Mouse (Mus musculus): ENCODE data around the gene Flvcr2. TPM values are rescaled to one million over a fixed set of nuclear protein-coding genes. Genes with fewer than 3 reads are reported as not detected.
"Not testable (repeated sequence)": the region's sequence is repeated elsewhere in the genome, so short reads cannot be mapped to it uniquely, and the experiment has no call there.

Gene Flvcr2
- total RNA-seq (2014; rRNA removed) (4.8 and 5.5 TPM in 2 replicates), polyA plus RNA-seq (2015; fragmentation: Nextera tagmentation; extraction: Ambion mirVana) (3.9 and 4.2 TPM in 2 replicates)

GRCm38 (mm10) chr12:85745827-85746695 is at the start of gene Flvcr2:
Gene Flvcr2, plus strand, starts transcription at chr12:85746539.
- no peak within 1 kb of the TSS for H3K27ac ChIP-seq (ENCODE audit: low read depth, low read length)
- H3K27me3 ChIP-seq (ENCODE audit: insufficient read depth, low read length): peaks cover 14% of the 10 kb centered on the region
- no peaks in the 10 kb centered on the region for H3K9me3 ChIP-seq (ENCODE audit: low read length)
- peak within 1 kb of the TSS; percentile 40 for H3K4me3 ChIP-seq (ENCODE audit: low read depth, low read length)
- under 1% methylated on average over 46 of the region's 51 CpGs for WGBS
- H3K9ac ChIP-seq (replicated peaks; ENCODE audit: low read length, poor library complexity, severe bottlenecking): no peak within 1 kb of the TSS; the same call in 1 of the 2 replicates
- H3K4me2 ChIP-seq (ENCODE audit: low read depth, low read length, poor library complexity, severe bottlenecking): peak within 1 kb of the TSS; percentile 83
- H3K36me3 ChIP-seq (ENCODE audit: insufficient read depth, low read length): no peaks in the 10 kb centered on the region
- peak; percentile 84 for DNase-seq (ENCODE audit: low spot score)
- TF ChIP-seq CTCF (IDR thresholded peaks at IDR 0.05): peak; percentile 81
- ATAC-seq (ENCODE audit: low FRiP score): peak; percentile 78
- no peaks in the 10 kb centered on the region; the same call in 1 of the 2 replicates for H3K4me1 ChIP-seq (ENCODE audit: insufficient read depth, low read length)

- not testable (repeated sequence) for H3K27ac ChIP-seq (ENCODE audit: low read depth, low read length); H3K36me3 ChIP-seq (ENCODE audit: insufficient read depth, low read length); H3K9me3 ChIP-seq (ENCODE audit: low read length); H3K4me1 ChIP-seq (ENCODE audit: insufficient read depth, low read length); H3K27me3 ChIP-seq (ENCODE audit: insufficient read depth, low read length); DNase-seq (ENCODE audit: low spot score); H3K4me3 ChIP-seq (ENCODE audit: low read depth, low read length); H3K9ac ChIP-seq (replicated peaks; ENCODE audit: low read length, poor library complexity, severe bottlenecking)
- ATAC-seq (ENCODE audit: low FRiP score): peak; percentile 66; the same call in 1 of the 2 replicates
- 48% methylated on average over 12 of the region's 37 CpGs for WGBS
- H3K4me2 ChIP-seq (ENCODE audit: low read depth, low read length, poor library complexity, severe bottlenecking): peak overlapping the region; percentile 30; the same call in 1 of the 2 replicates
These were observed 48.2 kb upstream of the Flvcr2 start for GRCm38 (mm10) chr12:85698179-85698578.

GRCm38 (mm10) chr12:85700191-85700841 is 46.0 kb upstream of the Flvcr2 start:
- 62% methylated on average over 6 of the region's 6 CpGs for WGBS
- no peak overlapping the region for H3K9ac ChIP-seq (replicated peaks; ENCODE audit: low read length, poor library complexity, severe bottlenecking)
- H3K4me2 ChIP-seq (ENCODE audit: low read depth, low read length, poor library complexity, severe bottlenecking): no peak overlapping the region
- peaks cover 10% of the 10 kb centered on the region; the same call in 1 of the 2 replicates for H3K27me3 ChIP-seq (ENCODE audit: insufficient read depth, low read length)
- no peak overlapping the region for H3K27ac ChIP-seq (ENCODE audit: low read depth, low read length)
- ATAC-seq (ENCODE audit: low FRiP score): no peak
- TF ChIP-seq CTCF (IDR thresholded peaks at IDR 0.05): no peak
- H3K36me3 ChIP-seq (ENCODE audit: insufficient read depth, low read length): no peaks in the 10 kb centered on the region
- H3K4me1 ChIP-seq (ENCODE audit: insufficient read depth, low read length): no peaks in the 10 kb centered on the region
- DNase-seq (ENCODE audit: low spot score): peak; percentile 81
- no peaks in the 10 kb centered on the region for H3K9me3 ChIP-seq (ENCODE audit: low read length)
- H3K4me3 ChIP-seq (ENCODE audit: low read depth, low read length): no peak overlapping the region

GRCm38 (mm10) chr12:85700842-85701223 is 45.5 kb upstream of the Flvcr2 start:
- H3K4me3 ChIP-seq (ENCODE audit: low read depth, low read length): no peak overlapping the region
- WGBS: 79% methylated on average over 7 of the region's 7 CpGs

GRCm38 (mm10) chr12:85702166-85703055 is 43.9 kb upstream of the Flvcr2 start:
- no peaks in the 10 kb centered on the region; the same call in 1 of the 2 replicates for H3K4me1 ChIP-seq (ENCODE audit: insufficient read depth, low read length)
- H3K4me3 ChIP-seq (ENCODE audit: low read depth, low read length): no peak overlapping the region
- 84% methylated on average over 15 of the region's 15 CpGs for whole genome bisulfite sequencing
- H3K27ac ChIP-seq (ENCODE audit: low read depth, low read length): no peak overlapping the region
- DNase-seq (ENCODE audit: low spot score): no peak
- ATAC-seq (ENCODE audit: low FRiP score): no peak
- no peaks in the 10 kb centered on the region for H3K36me3 ChIP-seq (ENCODE audit: insufficient read depth, low read length)
- H3K9me3 ChIP-seq (ENCODE audit: low read length): no peaks in the 10 kb centered on the region
- no peak for TF ChIP-seq CTCF (IDR thresholded peaks at IDR 0.05)
- H3K9ac ChIP-seq (replicated peaks; ENCODE audit: low read length, poor library complexity, severe bottlenecking): no peak overlapping the region
- H3K4me2 ChIP-seq (ENCODE audit: low read depth, low read length, poor library complexity, severe bottlenecking): no peak overlapping the region
- peaks cover 11% of the 10 kb centered on the region; the same call in 1 of the 2 replicates for H3K27me3 ChIP-seq (ENCODE audit: insufficient read depth, low read length)

More at GRCm38 (mm10) chr12:85700842-85701223, 45.5 kb upstream of the Flvcr2 start:
- TF ChIP-seq CTCF (IDR thresholded peaks at IDR 0.05): no peak
- H3K4me1 ChIP-seq (ENCODE audit: insufficient read depth, low read length): no peaks in the 10 kb centered on the region; the same call in 1 of the 2 replicates
- DNase-seq (ENCODE audit: low spot score) (peak; percentile 23), ATAC-seq (ENCODE audit: low FRiP score) (no peak)
- no peak overlapping the region for H3K4me2 ChIP-seq (ENCODE audit: low read depth, low read length, poor library complexity, severe bottlenecking)
- no peak overlapping the region for H3K27ac ChIP-seq (ENCODE audit: low read depth, low read length)
- peaks cover 11% of the 10 kb centered on the region; the same call in 1 of the 2 replicates for H3K27me3 ChIP-seq (ENCODE audit: insufficient read depth, low read length)
- H3K36me3 ChIP-seq (ENCODE audit: insufficient read depth, low read length): no peaks in the 10 kb centered on the region
- H3K9ac ChIP-seq (replicated peaks; ENCODE audit: low read length, poor library complexity, severe bottlenecking): no peak overlapping the region
- H3K9me3 ChIP-seq (ENCODE audit: low read length): no peaks in the 10 kb centered on the region
